Mouse (Mus musculus) liver, postnatal 0 days (tissue): ENCODE measurements around the gene Asb6. TPM values are rescaled to one million over a fixed set of nuclear protein-coding genes. Genes with fewer than 3 reads are reported as not detected.

Experiments
- ATAC-seq: fragments of 200-750 bp; cut with Nextera tagmentation; 2 replicates; pipeline ENCODE4 v1.8.0; 2017; ENCODE audit warnings: mild to moderate bottlenecking, moderate library complexity
- DNase-seq: peaks from one replicate; pipeline ENCODE4 v3.0.0-alpha.2; 2016
- H3K27ac ChIP-seq: fragments of 300-500 bp; sonication (generic); 2 replicates; pipeline ENCODE4 v1.5.1; 2014; ENCODE audit warnings: antibody characterized with exemption, moderate library complexity, mild to moderate bottlenecking, low read depth
- H3K27me3 ChIP-seq: fragments of 300-500 bp; sonication (generic); 2 replicates; pipeline ENCODE4 v1.6.1; 2014; ENCODE audit warnings: low read length, control low read depth, mixed read lengths; ENCODE audit not compliant: insufficient read depth
- H3K36me3 ChIP-seq: fragments of 300-500 bp; sonication (generic); replicated peaks from 2 replicates; pipeline ENCODE4 v1.6.1; 2014; ENCODE audit warnings: mild to moderate bottlenecking, control low read depth, low read length, moderate library complexity, mixed read lengths; ENCODE audit not compliant: insufficient read depth
- H3K4me1 ChIP-seq: fragments of 300-500 bp; sonication (generic); 2 replicates; pipeline ENCODE4 v1.6.1; 2014; ENCODE audit warnings: antibody characterized with exemption, mild to moderate bottlenecking, control low read depth; ENCODE audit not compliant: insufficient read depth
- H3K4me2 ChIP-seq: fragments of 300-500 bp; sonication (generic); 2 replicates; pipeline ENCODE4 v1.6.1; 2014; ENCODE audit warnings: low read depth, mild to moderate bottlenecking, low read length, moderate library complexity, mixed read lengths
- H3K4me3 ChIP-seq: fragments of 300-500 bp; sonication (generic); 2 replicates; pipeline ENCODE4 v1.5.1; 2014; ENCODE audit warnings: low read depth, low read length
- H3K9ac ChIP-seq: fragments of 300-500 bp; sonication (generic); replicated peaks from 2 replicates; pipeline ENCODE4 v1.6.1; 2014; ENCODE audit warnings: mild to moderate bottlenecking, moderate library complexity
- H3K9me3 ChIP-seq: fragments of 300-500 bp; sonication (generic); 2 replicates; pipeline ENCODE4 v1.6.1; 2016; ENCODE audit warnings: mild to moderate bottlenecking, control low read depth, low read length, mixed read lengths
- CTCF ChIP-seq: sonication (generic); IDR thresholded peaks from 2 replicates; pipeline ENCODE4 v1.5.1; 2016; ENCODE audit warnings: antibody characterized with exemption, low read depth
- EP300 ChIP-seq: IDR thresholded peaks from 2 replicates; pipeline ENCODE4 v1.6.1; 2016; ENCODE audit warnings: antibody characterized with exemption, low read depth, mild to moderate bottlenecking
- WGBS: fragments of 180-500 bp; shearing (Covaris S2); extraction: QIAGEN DNeasy Blood & Tissue Kit; methylation state at CpG from one replicate; pipeline ENCODE4 v1.1.7; 2014; ENCODE audit not compliant: insufficient replicate concordance; 5-methylcytosine and 5-hydroxymethylcytosine counted together
- polyA plus RNA-seq: library from polyadenylated mRNA; unstranded; fragments of >200 nt; fragmentation: Nextera tagmentation; extraction: Ambion mirVana; gene quantifications from 2 replicates; pipeline ENCODE4 v1.2.1, GENCODE M21; 2015

Asb6 gene
- polyA plus RNA-seq, 1 experiment from 2014 or later: 16.9 TPM

- ATAC-seq (no peak), DNase-seq (no peak)
- TF ChIP-seq CTCF: no peak
- H3K27me3 ChIP-seq: peaks cover 45% of the 10 kb centered on the region
- H3K9ac ChIP-seq: no peak overlapping the region
- no peak overlapping the region for H3K27ac ChIP-seq
- 0 out of 2 replicates have a peak, but pooled peaks cover 5% of the 10 kb centered on the region for H3K4me1 ChIP-seq
- 29% methylated on average over 10 of the region's 10 CpGs for WGBS
- H3K9me3 ChIP-seq: no peaks in the 10 kb centered on the region
- H3K36me3 ChIP-seq: no peaks in the 10 kb centered on the region
- no peak overlapping the region for H3K4me2 ChIP-seq
- no peak overlapping the region for H3K4me3 ChIP-seq
These were observed 12.5 kb upstream of the Asb6 start for GRCm38 (mm10) chr2:30842615-30843014.

- H3K27me3 ChIP-seq: no peaks in the 10 kb centered on the region
- no peak overlapping the region for H3K4me3 ChIP-seq
- H3K9me3 ChIP-seq: no peaks in the 10 kb centered on the region
- DNase-seq: no peak
- TF ChIP-seq EP300 (no peak), CTCF (no peak)
- WGBS: 27% methylated on average over 21 of the region's 21 CpGs
- no peak for ATAC-seq
- H3K4me2 ChIP-seq: no peak overlapping the region
- no peak overlapping the region for H3K9ac ChIP-seq
- H3K36me3 ChIP-seq: no peaks in the 10 kb centered on the region
- no peak overlapping the region for H3K27ac ChIP-seq
- H3K4me1 ChIP-seq: no peaks in the 10 kb centered on the region
These were observed 6.3 kb upstream of the Asb6 start for GRCm38 (mm10) chr2:30836238-30836990.

GRCm38 (mm10) chr2:30834373-30835022 is 4.4 kb upstream of the Asb6 start, which contains the start of gene Prrx2:
Prrx2 (plus strand) TSS chr2:30834972.
- ATAC-seq: no peak
- no peaks in the 10 kb centered on the region for H3K27me3 ChIP-seq
- no peak within 1 kb of the TSS for H3K4me2 ChIP-seq
- H3K27ac ChIP-seq: no peak within 1 kb of the TSS
- DNase-seq: no peak
- H3K4me1 ChIP-seq: no peaks in the 10 kb centered on the region
- WGBS: 63% methylated on average over 8 of the region's 10 CpGs
- no peak within 1 kb of the TSS for H3K4me3 ChIP-seq
- H3K9me3 ChIP-seq: no peaks in the 10 kb centered on the region
- H3K36me3 ChIP-seq: no peaks in the 10 kb centered on the region
- no peak for TF ChIP-seq EP300
- no peak for TF ChIP-seq CTCF
- H3K9ac ChIP-seq: no peak within 1 kb of the TSS

GRCm38 (mm10) chr2:30833644-30834043 is 3.5 kb upstream of the Asb6 start:
- H3K9ac ChIP-seq: no peak overlapping the region

GRCm38 (mm10) chr2:30829315-30829714 is 818 bp downstream of the Asb6 start:
- ATAC-seq: no peak
- DNase-seq: peak; percentile 71
- WGBS: 38% methylated on average over 5 of the region's 5 CpGs

More at GRCm38 (mm10) chr2:30833644-30834043, 3.5 kb upstream of the Asb6 start:
- peaks cover 4% of the 10 kb centered on the region for H3K4me1 ChIP-seq
- no peaks in the 10 kb centered on the region for H3K36me3 ChIP-seq
- no peaks in the 10 kb centered on the region for H3K9me3 ChIP-seq
- ATAC-seq (no peak), DNase-seq (no peak)
- H3K27me3 ChIP-seq: no peaks in the 10 kb centered on the region
- no peak overlapping the region for H3K4me3 ChIP-seq
- TF ChIP-seq EP300: no peak
- TF ChIP-seq CTCF: no peak
- 58% methylated on average over 5 of the region's 5 CpGs for WGBS
- H3K27ac ChIP-seq: no peak overlapping the region
- H3K4me2 ChIP-seq: no peak overlapping the region

GRCm38 (mm10) chr2:30827749-30828475 is 2.2 kb downstream of the Asb6 start:
- peak overlapping the region; percentile 87 for H3K4me3 ChIP-seq
- peak overlapping the region; percentile 94 for H3K27ac ChIP-seq
- H3K4me1 ChIP-seq: peaks cover 23% of the 10 kb centered on the region
- under 1% methylated on average over 63 of the region's 63 CpGs for WGBS
- no peaks in the 10 kb centered on the region for H3K27me3 ChIP-seq
- H3K36me3 ChIP-seq: peaks cover 38% of the 10 kb centered on the region
- peak overlapping the region; percentile 90 for H3K9ac ChIP-seq
- TF ChIP-seq CTCF (peak; percentile 99), EP300 (peak; percentile 72)
- H3K9me3 ChIP-seq: no peaks in the 10 kb centered on the region
- DNase-seq (peak; percentile 97), ATAC-seq (peak; percentile 87)
- peak overlapping the region; percentile 83 for H3K4me2 ChIP-seq

More at GRCm38 (mm10) chr2:30829315-30829714, 818 bp downstream of the Asb6 start:
- H3K9ac ChIP-seq: no peak overlapping the region
- H3K4me2 ChIP-seq: no peak overlapping the region
- H3K27me3 ChIP-seq: no peaks in the 10 kb centered on the region
- no peak overlapping the region for H3K27ac ChIP-seq
- TF ChIP-seq EP300: no peak
- TF ChIP-seq CTCF: peak; percentile 83
- peaks cover 23% of the 10 kb centered on the region for H3K4me1 ChIP-seq
- H3K4me3 ChIP-seq: no peak overlapping the region
- peaks cover 24% of the 10 kb centered on the region for H3K36me3 ChIP-seq
- H3K9me3 ChIP-seq: no peaks in the 10 kb centered on the region
